Mouse (Mus musculus): Measurements from ENCODE around the gene Eno1. TPM values are rescaled to one million over a fixed set of nuclear protein-coding genes. Genes with fewer than 3 reads are reported as not detected.
"Not testable (repeated sequence)": the region's sequence is repeated elsewhere in the genome, so short reads cannot be mapped to it uniquely, and the experiment has no call there.

Gene Eno1
- total RNA-seq, 2 experiments from 2014 or later: 352 to 422 TPM

- not testable (repeated sequence) for ATAC-seq (ENCODE audit: poor library complexity, severe bottlenecking)
These were observed 42.8 kb downstream of the Eno1 start for GRCm38 (mm10) chr4:150279336-150279735.

GRCm38 (mm10) chr4:150280002-150280401 is 43.5 kb downstream of the Eno1 start:
- no peak for ATAC-seq (ENCODE audit: poor library complexity, severe bottlenecking)

GRCm38 (mm10) chr4:150280459-150280858 is 43.9 kb downstream of the Eno1 start:
- ATAC-seq (ENCODE audit: poor library complexity, severe bottlenecking): no peak

GRCm38 (mm10) chr4:150281018-150281761 is 44.7 kb downstream of the Eno1 start, which contains the start of gene Rere:
Gene Rere, plus strand, starts transcription at chr4:150281646.
- ATAC-seq (ENCODE audit: poor library complexity, severe bottlenecking): peak; percentile 98

GRCm38 (mm10) chr4:150281891-150282630 is 45.5 kb downstream of the Eno1 start:
- peak; percentile 30 for ATAC-seq (ENCODE audit: poor library complexity, severe bottlenecking)

- no peak for ATAC-seq (ENCODE audit: poor library complexity, severe bottlenecking)
These were observed 46.3 kb downstream of the Eno1 start for GRCm38 (mm10) chr4:150282631-150283334.

- no peak for ATAC-seq (ENCODE audit: poor library complexity, severe bottlenecking)
These were observed 46.8 kb downstream of the Eno1 start for GRCm38 (mm10) chr4:150283335-150283638.

GRCm38 (mm10) chr4:150283993-150284392 is 47.5 kb downstream of the Eno1 start:
- no peak for ATAC-seq (ENCODE audit: poor library complexity, severe bottlenecking)

GRCm38 (mm10) chr4:150286980-150287379 is 50.5 kb downstream of the Eno1 start:
- no peak for ATAC-seq (ENCODE audit: poor library complexity, severe bottlenecking)

GRCm38 (mm10) chr4:150287463-150287862 is 50.9 kb downstream of the Eno1 start:
- ATAC-seq (ENCODE audit: poor library complexity, severe bottlenecking): not testable (repeated sequence)

- no peak for ATAC-seq (ENCODE audit: poor library complexity, severe bottlenecking)
These were observed 55.4 kb downstream of the Eno1 start for GRCm38 (mm10) chr4:150291900-150292299.

- ATAC-seq (ENCODE audit: poor library complexity, severe bottlenecking): no peak
These were observed 58.3 kb downstream of the Eno1 start for GRCm38 (mm10) chr4:150294870-150295269.

GRCm38 (mm10) chr4:150295966-150296365 is 59.4 kb downstream of the Eno1 start:
- 0 out of 2 replicates have a peak, but pooled peaks have one; percentile 27 for ATAC-seq (ENCODE audit: poor library complexity, severe bottlenecking)

Other genes starting within 250 kb of the Eno1 start
- 14.4 and 16.1 TPM in 2 replicates for gene H6pd, start 227.7 kb upstream of the Eno1 start, total RNA-seq (2015)
- 26.1 and 32.7 TPM in 2 replicates for gene H6pd, start 227.7 kb upstream of the Eno1 start, total RNA-seq (2017)
- 1.0 and 1.9 TPM in 2 replicates for gene Gpr157, start 149.4 kb upstream of the Eno1 start, total RNA-seq (2015)
- 1.6 and 2.6 TPM in 2 replicates for gene Gpr157, start 149.4 kb upstream of the Eno1 start, total RNA-seq (2017)
- gene Slc2a5, start 117.4 kb upstream of the Eno1 start, total RNA-seq (2015): not detected in 2 replicates
- gene Slc2a5, start 117.4 kb upstream of the Eno1 start, total RNA-seq (2017): 0.11 TPM in 1 of 2 replicates, not detected in the other
- gene Slc2a7, start 87.7 kb upstream of the Eno1 start, total RNA-seq (2015): not detected in 2 replicates
- not detected in 2 replicates for gene Slc2a7, start 87.7 kb upstream of the Eno1 start, total RNA-seq (2017)
- gene Car6, start 35.4 kb upstream of the Eno1 start, total RNA-seq (2015): 0.20 and 0.39 TPM in 2 replicates
- gene Car6, start 35.4 kb upstream of the Eno1 start, total RNA-seq (2017): not detected in 2 replicates
- 60.3 and 65.8 TPM in 2 replicates for gene Rere, start 44.9 kb downstream of the Eno1 start, total RNA-seq (2015)
- gene Rere, start 44.9 kb downstream of the Eno1 start, total RNA-seq (2017): 16.3 and 19.1 TPM in 2 replicates

Measured in megakaryocyte, adult 5-6 weeks (primary cell).